Mouse (Mus musculus) left cerebral cortex, adult 11 months (tissue): ENCODE results near the gene Nbeal1.

Experiments used
- DNase-seq: peaks from one replicate; pipeline ENCODE4 v3.0.0; 2022; ENCODE audit warnings: low spot score

The Nbeal1 gene

GRCm38 (mm10) chr1:60343630-60344455 lies 163.4 kb downstream of the Nbeal1 start:
- DNase-seq = no peak

GRCm38 (mm10) chr1:60344670-60345069 lies 164.3 kb downstream of the Nbeal1 start:
- DNase-seq = no peak

GRCm38 (mm10) chr1:60345712-60346111 lies 165.3 kb downstream of the Nbeal1 start:
- no peak for DNase-seq

- DNase-seq = no peak
These were observed 172.4 kb downstream of the Nbeal1 start for GRCm38 (mm10) chr1:60352786-60353185.

- no peak for DNase-seq
These were observed 181.2 kb downstream of the Nbeal1 start for GRCm38 (mm10) chr1:60361626-60362025.

- DNase-seq = no peak
These were observed 196.2 kb downstream of the Nbeal1 start for GRCm38 (mm10) chr1:60376556-60376955.

- no peak for DNase-seq
These were observed 201.5 kb downstream of the Nbeal1 start for GRCm38 (mm10) chr1:60381910-60382309.
